Mouse (Mus musculus) lung, adult 18-20 months (tissue): Measurements from ENCODE around the gene Tomt.

Source experiments
- DNase-seq, 2 experiments: peaks; one replicate each; pipeline ENCODE4 v3.0.0; 2022; ENCODE audit warnings: mixed read lengths in 2 of 2

The Tomt gene

DNA sequence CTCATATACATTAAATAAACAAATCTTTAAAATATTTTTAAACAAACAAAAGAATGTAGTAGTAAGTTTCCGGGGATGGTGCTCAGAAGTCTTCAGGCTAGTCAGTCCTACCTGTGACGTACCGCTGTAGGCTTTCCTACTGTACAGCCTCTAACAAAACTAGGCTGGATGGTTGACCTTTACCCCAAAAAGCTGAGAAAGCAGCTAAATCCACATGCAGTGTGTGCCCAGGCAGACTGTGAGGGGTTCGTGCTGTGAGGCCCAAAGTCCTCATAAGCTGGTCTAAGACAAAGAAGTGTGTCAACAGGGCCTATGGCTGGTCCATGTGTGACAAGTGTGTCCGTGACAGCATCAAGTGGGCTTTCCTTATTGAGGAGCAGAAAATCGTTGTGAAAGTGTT is 53.3 kb downstream of the Tomt start:
- no peak for DNase-seq

DNA sequence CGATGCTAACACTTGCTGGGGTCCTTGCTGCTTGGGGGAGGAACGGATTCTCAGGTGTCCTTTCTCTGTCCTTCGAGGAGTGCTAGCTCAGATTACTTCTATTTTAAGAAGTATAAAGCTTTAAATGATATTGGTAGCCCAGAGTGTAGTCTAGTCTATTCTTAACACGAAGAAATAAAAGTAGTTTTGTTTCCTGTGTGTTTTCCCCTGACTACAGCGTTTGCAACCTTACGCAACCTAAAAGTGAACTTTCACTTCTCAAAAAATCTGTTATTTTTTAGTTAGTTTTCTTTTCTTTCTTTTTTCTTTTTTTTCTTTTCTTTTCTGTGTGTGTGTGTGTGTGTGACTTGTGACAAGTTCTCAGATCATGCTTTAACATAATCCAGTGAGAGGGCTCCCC is 54.5 kb downstream of the Tomt start:
- no peak for DNase-seq
